Mouse (Mus musculus) MEL (cell line): ENCODE measurements around the gene Tmem80. TPM values are rescaled to one million over a fixed set of nuclear protein-coding genes. Genes with fewer than 3 reads are reported as not detected.

Experiments used
- DNase-seq: peaks from one replicate; pipeline ENCODE4 v3.0.0; 2011; ENCODE audit warnings: low read depth, low spot score
- H3K27ac ChIP-seq: 2 replicates; pipeline ENCODE4 v1.5.1; 2012; ENCODE audit warnings: low read depth, mild to moderate bottlenecking, control low read depth, low read length, moderate library complexity; ENCODE audit not compliant: control insufficient read depth
- H3K27me3 ChIP-seq, 2 experiments: fragments of 150-350 bp in 1 of 2; sonication (generic) in 1 of 2; 2 replicates each; pipeline ENCODE4 v1.6.1; 2012; ENCODE audit warnings: low read length in 2 of 2, mild to moderate bottlenecking in 2 of 2, improper control_type of control experiment in 1 of 2, moderate library complexity in 1 of 2; ENCODE audit not compliant: insufficient read depth in 2 of 2, control insufficient read depth in 1 of 2
- H3K36me3 ChIP-seq, 2 experiments: 2 replicates each; pipeline ENCODE4 v1.6.1; 2012 to 2014; ENCODE audit warnings: low read length in 2 of 2, improper control_type of control experiment in 1 of 2, inconsistent platforms in 1 of 2, mild to moderate bottlenecking in 1 of 2; ENCODE audit not compliant: insufficient read depth in 2 of 2, control insufficient read depth in 1 of 2
- H3K4me1 ChIP-seq, 2 experiments: fragments of 150-350 bp in 1 of 2; sonication (generic) in 1 of 2; 2 replicates each; pipeline ENCODE4 v1.6.1; 2012; ENCODE audit warnings: low read length in 2 of 2, improper control_type of control experiment in 1 of 2, mild to moderate bottlenecking in 1 of 2; ENCODE audit not compliant: insufficient read depth in 2 of 2, control insufficient read depth in 1 of 2
- H3K4me3 ChIP-seq, 2 experiments: fragments of 150-350 bp in 1 of 2; sonication (generic) in 1 of 2; 2 replicates each; pipeline ENCODE4 v1.5.1; 2012; ENCODE audit warnings: low read depth in 2 of 2, low read length in 2 of 2, mild to moderate bottlenecking in 2 of 2, moderate library complexity in 2 of 2, control low read depth in 1 of 2, improper control_type of control experiment in 1 of 2; ENCODE audit not compliant: control insufficient read depth in 1 of 2, insufficient read depth in 1 of 2
- H3K79me2 ChIP-seq: 2 replicates; pipeline ENCODE4 v1.6.1; 2012; ENCODE audit warnings: mild to moderate bottlenecking, low read length, moderate library complexity; ENCODE audit not compliant: control insufficient read depth, poor library complexity, insufficient read depth
- H3K9ac ChIP-seq: 2 replicates; pipeline ENCODE4 v1.6.1; 2012; ENCODE audit warnings: low read depth, mild to moderate bottlenecking, control low read depth, low read length, moderate library complexity; ENCODE audit not compliant: control insufficient read depth, poor library complexity, severe bottlenecking
- H3K9me3 ChIP-seq: fragments of 150-350 bp; sonication (generic); replicated peaks from 2 replicates; pipeline ENCODE4 v1.6.1; 2012; ENCODE audit warnings: mild to moderate bottlenecking, low read length, improper control_type of control experiment, moderate library complexity; ENCODE audit not compliant: insufficient read depth
- BHLHE40 ChIP-seq: IDR thresholded peaks from 2 replicates; pipeline ENCODE4 v1.6.1; 2012; ENCODE audit warnings: low read depth, mild to moderate bottlenecking, inconsistent platforms, low read length, improper control_type of control experiment, borderline replicate concordance
- ELF1 ChIP-seq: IDR thresholded peaks from 2 replicates; pipeline ENCODE4 v1.6.1; 2014; ENCODE audit warnings: low read depth, mild to moderate bottlenecking, inconsistent platforms, low read length, improper control_type of control experiment, moderate library complexity
- EP300 ChIP-seq, 2 experiments: IDR thresholded peaks; 2 replicates each; pipeline ENCODE4 v1.6.1; 2011; ENCODE audit warnings: improper control_type of control experiment in 2 of 2, low read length in 2 of 2, low read depth in 1 of 2, mild to moderate bottlenecking in 1 of 2
- ETS1 ChIP-seq: IDR thresholded peaks from 2 replicates; pipeline ENCODE4 v1.6.1; 2012; ENCODE audit warnings: low read depth, mild to moderate bottlenecking, inconsistent platforms, low read length, improper control_type of control experiment, moderate library complexity
- HCFC1 ChIP-seq: IDR thresholded peaks from 2 replicates; pipeline ENCODE4 v1.6.1; 2012; ENCODE audit warnings: low read depth, mild to moderate bottlenecking, inconsistent platforms, low read length, improper control_type of control experiment, moderate library complexity
- JUND ChIP-seq: IDR thresholded peaks from 2 replicates; pipeline ENCODE4 v1.6.1; 2011; ENCODE audit warnings: low read depth, mild to moderate bottlenecking, improper control_type of control experiment, low read length
- KAT2A ChIP-seq: conservative IDR thresholded peaks from 2 replicates; pipeline ENCODE4 v1.6.1; 2012; ENCODE audit warnings: low read depth, low read length, improper control_type of control experiment, inconsistent platforms
- MAX ChIP-seq: IDR thresholded peaks from 2 replicates; pipeline ENCODE4 v1.6.1; 2011; ENCODE audit warnings: low read length, improper control_type of control experiment
- MAZ ChIP-seq: IDR thresholded peaks from 2 replicates; pipeline ENCODE4 v1.6.1; 2012; ENCODE audit warnings: low read depth, mild to moderate bottlenecking, inconsistent platforms, low read length, improper control_type of control experiment
- MEF2A ChIP-seq: IDR thresholded peaks from 2 replicates; pipeline ENCODE4 v1.6.1; 2014; ENCODE audit warnings: low read depth, mild to moderate bottlenecking, inconsistent platforms, low read length, improper control_type of control experiment; ENCODE audit not compliant: poor library complexity, insufficient replicate concordance, severe bottlenecking; ENCODE audit errors: extremely low read depth
- MXI1 ChIP-seq: IDR thresholded peaks from 2 replicates; pipeline ENCODE4 v1.6.1; 2011; ENCODE audit warnings: mild to moderate bottlenecking, low read depth, low read length, improper control_type of control experiment
- MYB ChIP-seq: IDR thresholded peaks from 2 replicates; pipeline ENCODE4 v1.6.1; 2011; ENCODE audit warnings: mild to moderate bottlenecking, low read depth, low read length, improper control_type of control experiment
- MYC ChIP-seq: IDR thresholded peaks from 2 replicates; pipeline ENCODE4 v1.6.1; 2011; ENCODE audit warnings: low read depth, mild to moderate bottlenecking, low read length, improper control_type of control experiment, moderate library complexity
- NELFE ChIP-seq: IDR thresholded peaks from 2 replicates; pipeline ENCODE4 v1.6.1; 2011; ENCODE audit warnings: low read depth, low read length, improper control_type of control experiment
- NRF1 ChIP-seq: IDR thresholded peaks from 2 replicates; pipeline ENCODE4 v1.6.1; 2014; ENCODE audit warnings: low read depth, mild to moderate bottlenecking, inconsistent platforms, low read length, improper control_type of control experiment, moderate library complexity; ENCODE audit not compliant: poor library complexity, insufficient read depth, severe bottlenecking
- POLR2A ChIP-seq, 2 experiments: IDR thresholded peaks; 2 replicates each; pipeline ENCODE4 v1.6.1; 2011 to 2012; ENCODE audit warnings: low read length in 2 of 2, mild to moderate bottlenecking in 2 of 2, control low read depth in 1 of 2, improper control_type of control experiment in 1 of 2, low read depth in 1 of 2, moderate library complexity in 1 of 2; ENCODE audit not compliant: control insufficient read depth in 1 of 2, insufficient read depth in 1 of 2, poor library complexity in 1 of 2
- POLR2AphosphoS2 ChIP-seq: IDR thresholded peaks from 2 replicates; pipeline ENCODE4 v1.6.1; 2011; ENCODE audit warnings: low read length, improper control_type of control experiment
- POLR2AphosphoS5 ChIP-seq: IDR thresholded peaks from 2 replicates; pipeline ENCODE4 v1.6.1; 2012; ENCODE audit warnings: low read depth, borderline replicate concordance, mild to moderate bottlenecking, inconsistent platforms, low read length, moderate library complexity, mixed read lengths
- RCOR1 ChIP-seq: IDR thresholded peaks from 2 replicates; pipeline ENCODE4 v1.6.1; 2012; ENCODE audit warnings: low read depth, mild to moderate bottlenecking, inconsistent platforms, low read length, improper control_type of control experiment
- SMC3 ChIP-seq: IDR thresholded peaks from 2 replicates; pipeline ENCODE4 v1.6.1; 2011; ENCODE audit warnings: low read depth, low read length, improper control_type of control experiment
- UBTF ChIP-seq: IDR thresholded peaks from 2 replicates; pipeline ENCODE4 v1.6.1; 2012; ENCODE audit warnings: low read depth, mild to moderate bottlenecking, inconsistent platforms, low read length, improper control_type of control experiment, moderate library complexity, borderline replicate concordance; ENCODE audit not compliant: insufficient read depth
- ZC3H11A ChIP-seq: IDR thresholded peaks from 2 replicates; pipeline ENCODE4 v1.6.1; 2012; ENCODE audit warnings: low read depth, mild to moderate bottlenecking, inconsistent platforms, low read length, improper control_type of control experiment
- ZKSCAN1 ChIP-seq: IDR thresholded peaks from 2 replicates; pipeline ENCODE4 v1.6.1; 2012; ENCODE audit warnings: low read depth, mild to moderate bottlenecking, inconsistent platforms, low read length, improper control_type of control experiment, moderate library complexity
- ZMIZ1 ChIP-seq: IDR thresholded peaks from 2 replicates; pipeline ENCODE4 v1.6.1; 2012; ENCODE audit warnings: low read depth, mild to moderate bottlenecking, inconsistent platforms, low read length, improper control_type of control experiment, moderate library complexity
- ZNF384 ChIP-seq: IDR thresholded peaks from 2 replicates; pipeline ENCODE4 v1.6.1; 2012; ENCODE audit warnings: low read depth, mild to moderate bottlenecking, inconsistent platforms, low read length, improper control_type of control experiment
- polyA plus RNA-seq, 2 experiments: library from polyadenylated mRNA; stranded (reverse) in 1 of 2; unstranded in 1 of 2; fragments of >175 nt in 1 of 2; fragments of >200 nt in 1 of 2; gene quantifications; 2 replicates each; pipeline versions ENCODE4 v1.2.1 to v1.2.4; 2012; ENCODE audit warnings: low replicate concordance in 2 of 2, low read depth in 1 of 2; ENCODE audit not compliant: insufficient read length in 2 of 2, insufficient read depth in 1 of 2, missing spikeins in 1 of 2
- total RNA-seq: library from RNA; depleted of rRNA; stranded (reverse); fragments of 300-350 nt; gene quantifications from 2 replicates; pipeline ENCODE4 v1.2.3, GENCODE M21; 2012

The Tmem80 gene
- total and polyA plus RNA-seq, 3 experiments, result 12.3 to 27.7 TPM; not detected in 1

DNA sequence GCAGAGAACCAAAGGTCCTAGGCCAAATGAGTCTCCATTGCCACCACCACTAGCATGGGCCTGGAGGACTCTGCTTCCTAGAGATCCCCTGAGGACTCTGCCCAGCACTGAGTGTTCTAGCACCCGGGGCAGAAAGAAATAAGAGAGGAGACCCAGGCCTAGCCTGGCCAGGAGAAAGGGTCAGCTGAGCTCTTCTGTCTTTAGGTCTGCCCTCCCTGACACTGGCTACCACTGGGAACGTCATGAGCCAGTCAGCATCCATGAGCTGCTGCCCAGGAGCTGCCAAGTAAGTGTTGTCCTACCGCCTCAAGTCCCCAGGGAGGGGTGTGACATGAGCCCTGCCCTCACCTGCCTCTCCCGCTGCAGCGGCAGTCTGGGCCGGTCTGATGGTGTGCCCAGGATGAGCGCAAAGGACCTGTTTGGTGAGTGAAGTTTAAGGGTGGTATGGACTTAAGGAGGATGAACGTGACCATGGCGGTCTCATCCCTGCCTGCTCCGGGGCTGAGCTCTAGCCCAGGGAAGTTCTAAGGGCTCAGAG lies 14.2 kb downstream of the Tmem80 start:
- Histone ChIP-seq H3K36me3 (no peaks in the 10 kb centered on the region), H3K9ac (no peak overlapping the region), H3K27me3 (peaks cover 0 to 4% of the 10 kb centered on the region in 2 experiments; a peak in 3 of 4 replicates), H3K4me3 (no peak overlapping the region), H3K4me1 (no peaks in the 10 kb centered on the region), H3K27ac (no peak overlapping the region), H3K79me2 (no peaks in the 10 kb centered on the region), H3K9me3 (no peaks in the 10 kb centered on the region)
- no peak for DNase-seq
- TF ChIP-seq JUND (no peak), SMC3 (no peak), MEF2A (no peak), KAT2A (no peak), ELF1 (no peak), HCFC1 (no peak), MYC (no peak), MYB (no peak), BHLHE40 (no peak), NRF1 (no peak), NELFE (no peak), ZMIZ1 (no peak), ZNF384 (no peak), ZC3H11A (no peak), EP300 (IDR thresholded peaks at IDR 0.05; ENCODE audit: low read depth in 1 of 2, low read length in 2 of 2) (no peak), POLR2A (IDR thresholded peaks at IDR 0.05; ENCODE audit: control insufficient read depth in 1 of 2, insufficient read depth in 1 of 2, low read depth in 1 of 2, low read length in 2 of 2, poor library complexity in 1 of 2) (no peak), MXI1 (no peak), MAX (no peak), ETS1 (no peak)

DNA sequence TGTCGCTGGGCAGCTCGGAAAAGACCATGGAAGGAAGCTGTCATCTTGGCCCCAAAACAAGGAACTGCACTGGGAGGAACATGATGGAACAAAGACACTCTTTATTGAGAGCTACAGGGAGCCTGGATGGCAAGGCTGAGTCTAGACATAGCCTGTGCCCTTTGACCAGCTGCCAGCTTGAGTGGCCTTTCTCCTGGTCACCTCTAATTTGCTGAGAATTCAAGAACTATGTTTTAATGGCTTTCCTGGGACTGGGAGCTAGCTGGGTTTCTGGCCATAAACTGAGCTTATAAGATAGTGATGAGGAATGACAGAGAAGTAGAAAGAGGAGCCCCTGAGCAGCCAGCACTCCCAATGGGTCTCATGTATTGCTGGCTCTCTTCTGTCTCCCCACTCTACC lies 15.7 kb downstream of the Tmem80 start:
- Histone ChIP-seq H3K36me3 (no peaks in the 10 kb centered on the region), H3K9ac (no peak overlapping the region), H3K79me2 (no peaks in the 10 kb centered on the region), H3K9me3 (no peaks in the 10 kb centered on the region), H3K4me3 (no peak overlapping the region), H3K27ac (no peak overlapping the region), H3K27me3 (peaks cover 0 to 4% of the 10 kb centered on the region in 2 experiments; a peak in 3 of 4 replicates), H3K4me1 (no peaks in the 10 kb centered on the region)
- no peak for DNase-seq
- TF ChIP-seq POLR2AphosphoS5 (no peak), HCFC1 (no peak), MAZ (no peak), BHLHE40 (no peak), RCOR1 (no peak), ZKSCAN1 (no peak), POLR2AphosphoS2 (no peak), UBTF (no peak)
